Mouse (Mus musculus): ENCODE results near the gene Kazald1. TPM values are rescaled to one million over a fixed set of nuclear protein-coding genes. Genes with fewer than 3 reads are reported as not detected.

The Kazald1 gene
- 0.28 and 0.34 TPM in 2 replicates for polyA plus RNA-seq (2012; rRNA removed)

DNA sequence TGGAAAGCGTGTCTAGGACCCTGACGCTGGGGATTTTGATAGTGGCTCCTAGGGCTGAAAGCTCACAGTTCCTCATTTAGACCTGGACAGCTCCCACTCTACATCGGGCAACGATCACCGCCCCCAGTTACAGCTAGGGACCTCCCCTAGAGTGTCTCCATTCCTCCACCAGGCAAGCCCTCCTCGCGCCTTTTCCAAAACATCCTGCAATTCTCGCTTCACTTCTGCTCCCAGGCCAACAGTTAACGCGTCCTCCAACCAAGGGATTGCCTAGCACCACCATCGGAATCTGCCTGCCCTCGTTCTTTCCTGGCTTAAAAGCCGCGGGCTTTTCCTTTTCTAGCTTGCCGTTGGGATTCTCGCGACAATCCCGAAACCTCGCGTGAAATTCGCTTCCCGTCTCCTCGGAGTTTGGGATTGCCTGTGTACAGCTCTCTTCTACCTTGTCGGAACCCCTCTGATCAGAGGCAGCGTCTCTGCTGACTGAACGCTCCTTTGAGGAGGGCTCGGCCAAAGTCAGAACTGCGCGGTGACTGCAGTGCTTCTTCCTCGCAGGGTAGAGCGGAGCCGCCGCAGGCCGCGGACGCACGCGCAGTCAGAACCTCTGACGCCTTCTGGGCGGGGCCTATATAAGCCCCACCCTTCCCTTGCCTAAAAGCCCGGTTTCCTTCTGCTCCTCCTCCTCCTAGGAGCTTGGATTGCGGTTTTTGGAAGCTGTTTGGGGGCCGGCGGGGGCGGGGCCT, at the start of gene Kazald1:
Gene Kazald1 (plus strand): TSS at position 662 of the 743 bp plus-strand sequence.

GRCm38 (mm10) chr19:45045651-45046050, 29.4 kb upstream of the Kazald1 start, which contains the start of gene Pdzd7:
Gene Pdzd7 (minus strand): TSS chr19:45045717.

GRCm38 (mm10) chr19:45047417-45047934, 27.6 kb upstream of the Kazald1 start, which contains the start of gene Sfxn3:
Gene Sfxn3 (plus strand): TSS chr19:45047503.

Other genes starting within 250 kb of the Kazald1 start
- 6.4 and 8.3 TPM in 2 replicates for gene Slf2, start 144.1 kb upstream of the Kazald1 start, polyA plus RNA-seq (2012; rRNA removed)
- gene Sema4g, start 86.1 kb upstream of the Kazald1 start, polyA plus RNA-seq (2012; rRNA removed), result 108 and 124 TPM in 2 replicates
- 12.0 and 13.9 TPM in 2 replicates for gene Twnk, start 69.6 kb upstream of the Kazald1 start, polyA plus RNA-seq (2012; rRNA removed)
- gene Mrpl43, start 68.8 kb upstream of the Kazald1 start, polyA plus RNA-seq (2012; rRNA removed), result 32.8 and 35.0 TPM in 2 replicates
- gene Lzts2, start 60.8 kb upstream of the Kazald1 start, polyA plus RNA-seq (2012; rRNA removed), result 7.3 and 7.9 TPM in 2 replicates
- gene Pdzd7, start 29.5 kb upstream of the Kazald1 start, polyA plus RNA-seq (2012; rRNA removed), result 0.03 and 0.04 TPM in 2 replicates
- 2.6 and 3.1 TPM in 2 replicates for gene Sfxn3, start 27.7 kb upstream of the Kazald1 start, polyA plus RNA-seq (2012; rRNA removed)
- gene Tlx1, start 75.4 kb downstream of the Kazald1 start, polyA plus RNA-seq (2012; rRNA removed), result 0.06 TPM in 1 of 2 replicates, not detected in the other
- gene Lbx1, start 160.6 kb downstream of the Kazald1 start, polyA plus RNA-seq (2012; rRNA removed), result not detected in 2 replicates

All from liver, embryonic 18 days (tissue).